Mouse (Mus musculus): Measurements from ENCODE around the gene Gm10031.

GRCm38 (mm10) chr1:156572952-156573351 is 49.1 kb downstream of the Gm10031 start:
- no peak for TF ChIP-seq HCFC1 (IDR thresholded peaks at IDR 0.05; ENCODE audit: borderline replicate concordance, insufficient read depth, low read length)
- TF ChIP-seq CHD2 (IDR thresholded peaks at IDR 0.05; ENCODE audit: low read depth, low read length) = no peak

Measured in ES-E14 (cell line).